Mouse (Mus musculus): ENCODE results near the gene Rimbp2. TPM values are rescaled to one million over a fixed set of nuclear protein-coding genes. Genes with fewer than 3 reads are reported as not detected.

Gene Rimbp2
- polyA plus RNA-seq, 1 experiment, result not detected

- Histone ChIP-seq H3K4me3 (replicated peaks) (no peak overlapping the region), H3K36me3 (ENCODE audit: control insufficient read depth) (no peaks in the 10 kb centered on the region), H3K9me3 (ENCODE audit: control insufficient read depth, low read length) (peaks cover 21% of the 10 kb centered on the region), H3K4me1 (ENCODE audit: control insufficient read depth) (no peaks in the 10 kb centered on the region), H3K27me3 (ENCODE audit: control insufficient read depth) (peaks cover 3% of the 10 kb centered on the region; the same call in 1 of the 2 replicates)
- TF ChIP-seq TAL1 (IDR thresholded peaks at IDR 0.05; ENCODE audit: low read length) (no peak), GATA1 (IDR thresholded peaks at IDR 0.05; ENCODE audit: low read length) (no peak)
Observed at GRCm38 (mm10) chr5:128947093-128947492, 6.2 kb downstream of the Rimbp2 start.

DNA sequence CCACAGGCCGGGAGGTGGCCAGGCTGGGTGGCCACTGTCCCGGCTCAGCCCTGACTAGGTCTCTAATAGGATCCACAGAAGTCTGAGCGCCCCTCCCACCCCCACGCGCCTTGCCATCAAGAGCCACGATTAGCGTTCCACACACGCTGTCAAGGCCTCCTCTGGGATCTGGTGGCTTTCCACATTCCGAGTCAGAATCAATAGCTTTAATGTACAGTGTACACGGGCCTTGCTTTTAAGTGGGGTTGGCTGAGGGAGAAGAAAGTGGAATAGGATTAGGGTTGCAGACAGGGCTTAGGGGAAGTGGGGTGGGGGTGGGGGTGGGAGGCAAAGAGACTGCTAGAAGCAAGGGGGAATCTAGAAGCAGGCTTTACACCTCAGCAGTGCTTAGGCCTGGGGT lies 12.8 kb downstream of the Rimbp2 start:
- peaks cover 17% of the 10 kb centered on the region for H3K9me3 ChIP-seq (ENCODE audit: control insufficient read depth, low read length)
- H3K4me1 ChIP-seq (ENCODE audit: control insufficient read depth), result no peaks in the 10 kb centered on the region
- TF ChIP-seq TAL1 (IDR thresholded peaks at IDR 0.05; ENCODE audit: low read length), result no peak
- no peak for TF ChIP-seq GATA1 (IDR thresholded peaks at IDR 0.05; ENCODE audit: low read length)

DNA sequence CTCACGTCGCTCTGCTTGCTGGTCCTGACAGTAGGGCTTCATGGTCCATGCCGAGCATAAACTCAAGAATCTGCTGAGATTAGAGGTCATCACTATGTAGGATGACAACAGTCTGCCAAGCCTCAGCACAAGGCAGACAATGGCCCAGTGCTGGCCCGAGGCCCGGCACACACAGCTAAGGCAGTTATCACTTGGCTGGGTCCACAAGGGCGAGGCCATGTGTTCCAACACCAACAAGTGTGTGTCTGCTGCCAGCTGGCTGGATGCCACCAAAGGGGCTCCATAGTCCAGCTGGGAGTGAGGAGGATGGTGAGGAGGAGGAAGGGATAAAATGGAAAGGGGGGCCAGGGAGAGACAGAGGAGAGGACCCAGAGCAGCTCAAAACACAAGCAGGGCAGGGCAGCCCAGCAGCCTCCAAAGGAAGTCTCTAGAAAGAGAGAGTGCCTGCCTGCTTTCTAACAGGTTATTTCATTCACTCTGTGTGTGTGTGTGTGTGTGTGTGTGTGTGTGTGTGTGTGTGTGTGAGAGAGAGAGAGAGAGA lies 17.9 kb downstream of the Rimbp2 start:
- H3K9me3 ChIP-seq (ENCODE audit: control insufficient read depth, low read length), result peaks cover 6% of the 10 kb centered on the region

More for the DNA sequence above, 12.8 kb downstream of the Rimbp2 start:
- H3K36me3 ChIP-seq (ENCODE audit: control insufficient read depth), result no peaks in the 10 kb centered on the region
- no peaks in the 10 kb centered on the region for H3K27me3 ChIP-seq (ENCODE audit: control insufficient read depth)
- no peak overlapping the region for H3K4me3 ChIP-seq (replicated peaks)

DNA sequence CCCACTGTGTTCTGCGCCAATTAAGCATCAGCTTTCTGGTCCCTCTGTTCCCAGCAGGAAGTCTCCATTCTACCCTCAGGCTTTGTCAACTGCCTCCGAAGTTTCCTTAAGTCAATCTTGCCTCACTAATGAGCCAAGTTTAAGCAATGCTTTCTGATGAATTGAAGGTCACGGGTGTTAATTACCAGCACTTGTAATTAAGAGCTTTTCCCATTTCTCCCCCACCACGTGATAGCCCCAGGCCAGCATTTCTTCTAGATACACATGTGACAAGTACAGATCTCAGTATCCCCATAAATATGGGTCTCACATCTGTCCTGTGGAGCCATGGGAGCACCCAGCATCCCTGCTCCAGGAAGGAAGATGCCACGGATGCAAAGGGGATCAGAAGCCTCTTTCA lies 20.5 kb downstream of the Rimbp2 start:
- Histone ChIP-seq H3K9me3 (ENCODE audit: control insufficient read depth, low read length) (no peaks in the 10 kb centered on the region), H3K4me3 (replicated peaks) (no peak overlapping the region), H3K27me3 (ENCODE audit: control insufficient read depth) (no peaks in the 10 kb centered on the region), H3K4me1 (ENCODE audit: control insufficient read depth) (no peaks in the 10 kb centered on the region), H3K36me3 (ENCODE audit: control insufficient read depth) (no peaks in the 10 kb centered on the region)
- TF ChIP-seq TAL1 (IDR thresholded peaks at IDR 0.05; ENCODE audit: low read length) (no peak), GATA1 (IDR thresholded peaks at IDR 0.05; ENCODE audit: low read length) (no peak)

More for the DNA sequence above, 17.9 kb downstream of the Rimbp2 start:
- no peaks in the 10 kb centered on the region for H3K27me3 ChIP-seq (ENCODE audit: control insufficient read depth)
- TF ChIP-seq TAL1 (IDR thresholded peaks at IDR 0.05; ENCODE audit: low read length), result no peak
- TF ChIP-seq GATA1 (IDR thresholded peaks at IDR 0.05; ENCODE audit: low read length), result no peak
- no peaks in the 10 kb centered on the region for H3K4me1 ChIP-seq (ENCODE audit: control insufficient read depth)
- H3K4me3 ChIP-seq (replicated peaks), result no peak overlapping the region
- no peaks in the 10 kb centered on the region for H3K36me3 ChIP-seq (ENCODE audit: control insufficient read depth)

GRCm38 (mm10) chr5:128925073-128925472 lies 28.2 kb downstream of the Rimbp2 start:
- Histone ChIP-seq H3K36me3 (ENCODE audit: control insufficient read depth) (no peaks in the 10 kb centered on the region), H3K27me3 (ENCODE audit: control insufficient read depth) (no peaks in the 10 kb centered on the region), H3K4me1 (ENCODE audit: control insufficient read depth) (no peaks in the 10 kb centered on the region), H3K9me3 (ENCODE audit: control insufficient read depth, low read length) (no peaks in the 10 kb centered on the region), H3K4me3 (replicated peaks) (no peak overlapping the region)
- TF ChIP-seq TAL1 (IDR thresholded peaks at IDR 0.05; ENCODE audit: low read length) (no peak), GATA1 (IDR thresholded peaks at IDR 0.05; ENCODE audit: low read length) (no peak)

DNA sequence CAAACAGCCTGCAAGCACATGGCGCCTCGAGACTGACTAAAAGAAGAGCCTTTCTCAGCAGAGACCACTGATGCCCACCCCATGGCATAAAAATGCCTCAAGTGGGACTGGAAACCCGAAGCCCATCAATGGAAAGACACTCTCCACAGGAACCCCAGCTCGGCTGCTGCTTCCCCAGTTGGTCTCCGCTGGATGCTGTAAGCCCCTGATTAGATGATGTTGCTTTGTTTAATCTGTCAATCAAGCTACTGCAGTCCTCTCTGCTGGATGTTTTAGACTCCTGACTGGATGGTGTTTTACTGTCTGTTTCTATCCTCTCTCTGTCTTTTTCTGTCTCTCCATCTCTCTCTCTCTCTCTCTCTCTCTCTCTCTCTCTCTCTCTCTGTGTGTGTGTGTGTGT lies 33.2 kb downstream of the Rimbp2 start:
- H3K4me3 ChIP-seq (replicated peaks), result no peak overlapping the region
- peaks cover 8% of the 10 kb centered on the region for H3K9me3 ChIP-seq (ENCODE audit: control insufficient read depth, low read length)
- TF ChIP-seq TAL1 (IDR thresholded peaks at IDR 0.05; ENCODE audit: low read length) (no peak), GATA1 (IDR thresholded peaks at IDR 0.05; ENCODE audit: low read length) (no peak)
- H3K27me3 ChIP-seq (ENCODE audit: control insufficient read depth), result no peaks in the 10 kb centered on the region
- no peaks in the 10 kb centered on the region for H3K4me1 ChIP-seq (ENCODE audit: control insufficient read depth)
- H3K36me3 ChIP-seq (ENCODE audit: control insufficient read depth), result no peaks in the 10 kb centered on the region

DNA sequence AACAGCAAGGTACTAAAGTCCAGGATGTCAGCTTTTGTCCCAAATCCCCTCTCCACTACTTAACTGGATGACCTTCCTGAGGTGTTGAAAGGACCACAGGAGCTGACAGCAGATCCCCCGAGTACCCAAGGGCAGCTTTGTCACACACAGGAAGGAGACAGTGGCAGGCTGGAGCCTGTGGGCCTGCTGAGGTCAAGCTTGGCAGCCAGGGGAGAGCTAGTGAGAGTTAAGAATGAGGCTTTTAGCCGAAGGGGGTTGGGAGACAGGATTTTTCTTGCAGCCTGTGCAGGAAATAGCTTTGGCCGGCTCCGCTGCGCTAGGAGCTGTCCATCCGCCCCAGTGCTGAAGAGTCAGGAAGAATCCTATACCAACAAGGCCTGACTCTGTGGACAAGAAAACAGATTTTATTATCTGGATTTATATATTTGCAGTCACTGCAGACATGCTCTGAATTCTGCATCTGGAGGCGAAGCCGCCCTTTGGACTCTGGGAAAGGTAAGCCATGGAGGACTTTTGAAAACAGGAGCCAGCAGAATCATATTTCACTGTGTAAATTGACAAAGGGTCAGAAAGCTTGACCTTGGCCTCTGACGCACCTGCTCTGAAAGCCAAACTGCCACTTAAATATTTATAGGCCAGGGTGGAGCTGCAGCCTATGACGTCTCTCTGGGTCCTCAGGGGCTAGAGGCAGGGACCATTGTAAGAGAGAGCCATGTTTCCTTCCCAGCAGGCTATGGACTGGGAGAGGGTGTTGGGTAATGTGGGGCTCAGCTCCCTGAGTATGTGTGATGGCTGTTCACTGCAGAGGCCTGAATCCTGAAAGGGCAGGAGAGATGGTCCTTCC lies 35.9 kb downstream of the Rimbp2 start:
- Histone ChIP-seq H3K36me3 (ENCODE audit: control insufficient read depth) (no peaks in the 10 kb centered on the region), H3K4me3 (replicated peaks) (no peak overlapping the region), H3K27me3 (ENCODE audit: control insufficient read depth) (no peaks in the 10 kb centered on the region), H3K4me1 (ENCODE audit: control insufficient read depth) (no peaks in the 10 kb centered on the region), H3K9me3 (ENCODE audit: control insufficient read depth, low read length) (peaks cover 8% of the 10 kb centered on the region)
- TF ChIP-seq TAL1 (IDR thresholded peaks at IDR 0.05; ENCODE audit: low read length) (no peak), GATA1 (IDR thresholded peaks at IDR 0.05; ENCODE audit: low read length) (no peak)

GRCm38 (mm10) chr5:128913820-128914219 lies 39.5 kb downstream of the Rimbp2 start:
- H3K9me3 ChIP-seq (ENCODE audit: control insufficient read depth, low read length), result peaks cover 8% of the 10 kb centered on the region
- no peak for TF ChIP-seq GATA1 (IDR thresholded peaks at IDR 0.05; ENCODE audit: low read length)
- TF ChIP-seq TAL1 (IDR thresholded peaks at IDR 0.05; ENCODE audit: low read length), result no peak
- H3K4me1 ChIP-seq (ENCODE audit: control insufficient read depth), result no peaks in the 10 kb centered on the region
- no peak overlapping the region for H3K4me3 ChIP-seq (replicated peaks)
- no peaks in the 10 kb centered on the region for H3K36me3 ChIP-seq (ENCODE audit: control insufficient read depth)
- H3K27me3 ChIP-seq (ENCODE audit: control insufficient read depth), result no peaks in the 10 kb centered on the region

DNA sequence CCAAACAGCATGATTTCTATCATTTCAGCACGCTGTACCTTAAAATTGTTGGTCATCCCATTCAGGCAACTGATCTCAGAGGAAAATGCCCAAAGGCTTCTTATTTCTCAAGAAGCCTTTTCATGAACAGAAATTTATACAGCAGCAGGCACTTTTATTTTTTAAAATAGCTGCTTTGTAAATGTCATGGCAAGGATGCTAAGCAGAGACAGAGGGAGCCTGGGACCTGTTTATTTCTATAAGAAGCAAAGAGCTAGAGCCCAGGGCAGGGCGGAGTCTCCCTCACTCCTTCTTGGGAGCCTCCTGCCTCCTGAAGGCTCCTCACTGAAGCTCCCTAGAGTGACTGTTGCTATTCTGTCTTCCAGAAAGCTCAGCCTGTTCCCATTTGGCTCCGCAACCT lies 40.9 kb downstream of the Rimbp2 start:
- Histone ChIP-seq H3K4me3 (replicated peaks) (no peak overlapping the region), H3K36me3 (ENCODE audit: control insufficient read depth) (no peaks in the 10 kb centered on the region), H3K4me1 (ENCODE audit: control insufficient read depth) (no peaks in the 10 kb centered on the region), H3K27me3 (ENCODE audit: control insufficient read depth) (no peaks in the 10 kb centered on the region), H3K9me3 (ENCODE audit: control insufficient read depth, low read length) (peaks cover 6% of the 10 kb centered on the region)
- TF ChIP-seq GATA1 (IDR thresholded peaks at IDR 0.05; ENCODE audit: low read length), result no peak
- TF ChIP-seq TAL1 (IDR thresholded peaks at IDR 0.05; ENCODE audit: low read length), result no peak
